Mouse (Mus musculus) adrenal gland, postnatal 25 days (tissue): ENCODE measurements around the gene Olfr457. TPM values are rescaled to one million over a fixed set of nuclear protein-coding genes. Genes with fewer than 3 reads are reported as not detected.
"Not testable (repeated sequence)": the region's sequence is repeated elsewhere in the genome, so short reads cannot be mapped to it uniquely, and the experiment has no call there.

Experiments
- DNase-seq: peaks from one replicate; pipeline ENCODE4 v3.0.0; 2021; ENCODE audit warnings: mixed read lengths
- long read RNA-seq: library from polyadenylated mRNA; stranded (forward); transcript quantifications from one replicate; pipeline ENCODE4 v2.0.0, GENCODE M21; 2021
- total RNA-seq: library from RNA; stranded (reverse); gene quantifications from 2 replicates; pipeline ENCODE4 v1.2.3, GENCODE M21; 2021

Gene Olfr457
- not detected in 2 replicates for total RNA-seq
- long read RNA-seq: 0 reads

DNA sequence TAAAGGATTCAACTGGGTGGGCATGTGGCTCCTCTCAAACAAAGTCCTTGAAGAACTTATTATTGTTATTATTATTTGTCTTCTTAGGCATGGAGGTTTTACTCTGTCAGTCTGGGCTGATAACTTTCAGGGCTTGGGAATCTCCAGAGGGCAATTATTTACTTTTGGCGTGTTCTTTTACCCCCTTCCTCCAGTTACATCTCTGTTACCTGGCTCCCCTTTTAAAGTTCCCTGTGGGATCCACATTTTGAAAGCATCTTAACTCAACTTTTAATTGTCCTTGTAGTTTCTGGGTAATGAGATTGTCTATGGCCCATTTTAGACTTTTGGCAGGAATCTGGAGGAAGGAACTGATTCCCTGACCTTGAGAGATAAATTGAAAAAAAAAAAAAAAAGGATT lies at the start of gene Olfr457:
Gene Olfr457, minus strand, starts transcription at position 101 of the 400 bp plus-strand sequence.
- no peak for DNase-seq

GRCm38 (mm10) chr6:42513461-42513860 lies 37.3 kb upstream of the Olfr457 start:
- DNase-seq: no peak

- DNase-seq: no peak
Observed at GRCm38 (mm10) chr6:42509311-42509710, 33.2 kb upstream of the Olfr457 start.

DNA sequence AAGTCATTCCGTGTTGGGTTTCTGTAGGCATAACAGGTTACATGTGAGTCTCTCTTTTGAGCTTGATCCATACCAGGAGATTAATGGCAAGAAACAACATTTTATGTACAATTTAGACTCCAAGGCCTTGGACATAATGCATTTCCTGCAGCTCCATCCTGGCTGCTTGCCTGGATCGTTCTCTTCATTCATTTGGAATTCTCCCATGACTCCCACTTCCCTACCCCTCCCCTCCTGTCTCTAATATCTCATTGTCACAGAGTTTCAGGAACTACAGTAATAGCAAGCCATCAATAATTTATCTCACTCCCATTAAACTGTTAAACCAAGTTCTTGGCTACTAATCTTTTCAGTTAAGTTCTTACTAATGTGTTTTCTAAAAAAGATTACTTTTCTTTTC lies 27.3 kb upstream of the Olfr457 start:
- DNase-seq: peak; percentile 14

GRCm38 (mm10) chr6:42489731-42490130 lies 13.6 kb upstream of the Olfr457 start:
- DNase-seq: no peak

DNA sequence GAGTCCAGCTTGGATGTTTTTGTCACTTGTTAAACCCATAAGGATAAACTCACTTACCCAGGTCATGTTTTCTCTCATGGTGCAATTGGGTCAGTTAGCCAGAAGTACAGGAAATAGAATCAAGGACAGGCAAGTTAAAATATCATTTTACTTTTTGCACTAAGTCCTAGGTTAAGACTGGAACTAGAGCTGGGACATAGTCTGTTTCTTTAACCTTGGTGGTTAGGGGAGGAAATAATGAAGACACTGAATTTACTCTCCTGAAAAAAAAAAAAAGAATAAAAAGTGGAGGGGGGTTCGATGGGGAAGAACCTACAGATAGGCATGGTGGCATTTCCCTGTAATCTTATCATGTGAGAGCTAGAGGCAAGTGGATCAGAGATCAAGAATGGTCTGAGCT lies 11.0 kb upstream of the Olfr457 start, which contains the start of gene Olfr456:
Gene Olfr456, minus strand, starts transcription at position 101 of the 400 bp plus-strand sequence.
- DNase-seq: no peak

- DNase-seq: no peak
Observed at GRCm38 (mm10) chr6:42484633-42485032, 8.5 kb upstream of the Olfr457 start.

DNA sequence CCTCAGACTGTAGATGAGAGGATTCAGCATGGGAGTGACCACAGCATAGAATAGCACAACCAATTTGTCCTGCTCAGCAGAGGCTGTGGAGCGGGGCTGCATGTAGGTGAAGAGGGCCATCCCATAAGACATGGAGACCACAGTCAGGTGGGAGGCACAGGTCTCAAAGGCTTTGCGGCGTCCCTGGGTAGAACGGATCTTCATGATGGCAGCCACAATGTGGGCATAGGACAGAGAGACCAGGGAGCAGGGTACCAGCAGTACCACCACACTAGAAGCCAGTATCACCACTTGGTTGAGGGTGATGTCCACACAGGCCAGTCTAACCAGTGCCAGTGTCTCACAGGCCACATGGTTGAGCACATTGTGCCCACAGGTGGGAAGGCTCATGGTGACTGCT lies 4.8 kb downstream of the Olfr457 start:
- not testable (repeated sequence) for DNase-seq

DNA sequence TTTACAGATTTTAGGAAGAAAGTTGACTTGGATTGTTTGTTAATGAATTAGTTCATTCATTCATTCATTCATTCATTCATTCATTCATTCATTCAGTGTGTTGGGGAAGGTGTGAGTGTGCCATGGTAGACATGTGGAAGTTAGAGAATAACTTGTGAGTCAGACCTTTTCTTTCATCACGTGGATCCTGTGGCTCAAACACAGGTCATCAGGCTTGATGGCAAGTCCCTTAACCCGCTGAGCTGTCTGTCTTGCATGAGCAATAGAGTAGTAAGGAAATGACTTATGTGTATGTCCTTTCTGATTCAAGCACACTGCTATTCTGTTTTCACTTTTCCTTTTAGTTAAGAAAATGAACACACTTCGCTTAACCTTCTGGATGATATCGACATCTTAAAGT lies 5.6 kb downstream of the Olfr457 start:
- no peak for DNase-seq

DNA sequence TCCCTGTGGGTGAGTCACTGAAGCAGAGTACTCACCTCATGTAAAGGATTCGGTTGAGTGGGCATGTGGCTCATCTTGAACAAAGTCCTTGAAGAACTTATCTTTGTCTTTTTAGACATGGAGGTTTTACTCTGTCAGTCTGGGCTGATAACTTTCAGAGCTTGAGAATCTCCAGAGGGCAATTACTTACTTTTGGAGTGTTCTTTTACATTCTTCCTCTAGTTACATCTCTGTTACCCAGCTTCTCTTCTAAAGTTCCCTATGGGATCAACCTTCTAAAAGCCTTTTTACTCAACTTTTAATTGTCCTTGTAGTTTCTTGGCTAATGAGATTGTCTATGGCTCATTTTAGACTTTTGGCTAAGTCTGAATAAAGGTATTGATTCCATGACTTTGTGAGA lies 11.0 kb downstream of the Olfr457 start, which contains the start of gene Olfr458:
Gene Olfr458, minus strand, starts transcription at position 101 of the 400 bp plus-strand sequence.
- no peak for DNase-seq

DNA sequence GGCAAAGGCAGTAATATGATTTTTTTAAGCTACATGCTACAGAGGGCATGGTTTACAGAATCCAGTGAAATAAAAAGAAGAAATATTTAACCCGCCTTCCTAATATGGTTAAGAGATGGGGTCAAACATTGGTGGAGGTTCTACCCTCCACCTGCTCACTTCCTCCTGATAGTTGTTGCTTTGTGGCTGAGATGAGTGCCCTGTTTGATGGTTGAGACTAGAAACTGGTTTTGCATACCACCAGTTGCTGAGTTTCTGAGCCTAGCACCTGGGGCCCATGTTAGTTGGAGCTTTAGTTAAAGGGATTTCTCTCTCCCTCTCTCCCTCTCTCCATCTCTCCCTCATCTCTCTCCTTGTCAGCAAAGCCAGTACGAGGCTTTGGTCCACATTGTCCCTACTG lies 28.8 kb downstream of the Olfr457 start:
- DNase-seq: no peak

GRCm38 (mm10) chr6:42444491-42444890 lies 31.6 kb downstream of the Olfr457 start:
- no peak for DNase-seq

DNA sequence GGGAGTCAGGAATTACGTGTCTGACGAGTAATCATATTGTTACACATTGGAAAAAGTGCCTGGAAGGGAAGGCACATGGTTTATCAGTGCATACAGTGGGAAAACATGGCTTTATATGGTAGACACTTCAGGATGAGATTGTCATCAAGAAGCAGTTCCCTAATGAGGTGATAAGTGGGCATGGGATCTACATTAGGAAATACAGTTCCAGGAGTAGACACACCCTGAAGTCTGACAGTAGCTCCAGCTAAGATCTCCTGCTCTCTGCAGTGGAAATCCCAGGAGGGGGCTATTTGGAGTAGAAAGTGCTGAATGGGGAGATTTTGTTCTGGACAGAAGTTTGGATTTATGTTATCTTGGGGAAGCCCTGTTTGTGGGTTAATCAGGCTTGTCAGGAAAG lies 34.7 kb downstream of the Olfr457 start:
- DNase-seq: no peak

DNA sequence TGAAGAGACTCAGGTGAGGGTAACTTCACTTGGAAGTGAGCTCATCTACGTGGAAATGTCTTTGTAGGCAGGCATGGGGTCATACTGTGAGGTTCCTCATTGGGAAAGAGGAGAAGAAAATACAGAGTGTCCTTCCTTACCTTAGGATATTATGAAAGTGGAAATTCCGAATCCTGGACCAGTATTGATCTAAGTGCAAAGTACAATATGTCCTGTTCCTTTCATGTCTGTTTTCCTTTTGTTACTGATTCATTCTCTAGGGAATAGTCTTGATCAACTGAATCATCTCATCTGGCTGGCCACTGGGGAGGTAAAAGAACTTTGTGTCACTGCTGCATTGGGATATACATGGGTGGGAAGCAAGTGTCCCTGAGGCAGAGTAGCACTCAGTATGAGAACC lies 40.6 kb downstream of the Olfr457 start:
- no peak for DNase-seq

GRCm38 (mm10) chr6:42434446-42434845 lies 41.7 kb downstream of the Olfr457 start, which contains the start of gene Tas2r126:
Tas2r126 (plus strand) TSS chr6:42434535.
- DNase-seq: no peak

DNA sequence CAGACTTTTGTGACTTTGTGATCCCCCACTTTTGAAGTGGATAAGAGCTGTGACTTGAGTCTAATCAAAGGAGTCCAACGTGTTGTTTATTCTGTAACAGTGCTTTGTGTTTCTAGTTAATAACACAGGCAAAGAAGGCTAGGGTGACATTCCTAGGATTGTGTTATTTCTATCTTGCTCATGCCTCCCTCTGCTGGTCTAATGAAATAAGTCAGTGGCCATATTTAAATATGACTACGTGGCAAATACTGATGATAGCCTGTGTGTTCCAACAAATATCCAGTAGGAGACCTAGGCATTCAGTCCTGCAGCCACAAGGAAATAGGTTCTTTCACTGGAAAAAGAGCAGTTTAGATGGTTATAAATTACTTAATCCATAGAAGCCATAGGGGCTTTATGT lies 42.6 kb downstream of the Olfr457 start:
- DNase-seq: no peak

DNA sequence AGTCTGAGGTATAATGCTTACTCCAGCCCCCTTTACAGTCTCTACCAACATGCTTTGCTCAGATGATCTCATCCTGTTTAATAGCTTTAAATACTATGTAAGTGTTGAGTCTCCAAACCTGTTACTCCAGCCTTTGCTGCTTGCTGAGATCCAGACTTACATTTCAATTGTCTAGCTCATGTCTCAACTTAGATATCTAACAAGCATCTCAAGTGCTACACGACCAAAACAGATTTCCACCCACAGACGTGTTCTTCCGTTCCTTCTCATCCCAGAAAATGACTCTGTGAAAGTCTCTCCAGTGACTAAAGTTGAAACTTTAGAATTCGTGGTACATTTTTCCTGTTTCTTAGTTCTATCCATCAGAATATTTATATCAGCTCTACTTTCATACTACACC lies 49.8 kb downstream of the Olfr457 start:
- DNase-seq: no peak

GRCm38 (mm10) chr6:42424472-42424871 lies 51.7 kb downstream of the Olfr457 start:
- DNase-seq: no peak

- DNase-seq: no peak
Observed at GRCm38 (mm10) chr6:42421439-42421838, 54.7 kb downstream of the Olfr457 start.

GRCm38 (mm10) chr6:42419443-42419842 lies 56.7 kb downstream of the Olfr457 start:
- DNase-seq: peak; percentile 2

Other genes starting within 250 kb of the Olfr457 start
- gene Gstk1, start 230.4 kb downstream of the Olfr457 start, total RNA-seq: 263 and 300 TPM in 2 replicates
- gene Tmem139, start 214.4 kb downstream of the Olfr457 start, total RNA-seq: 3.9 TPM in 2 replicates
- gene Casp2, start 211.3 kb downstream of the Olfr457 start, total RNA-seq: 29.7 and 36.5 TPM in 2 replicates
- gene Clcn1, start 189.7 kb downstream of the Olfr457 start, total RNA-seq: 0.21 TPM in 1 of 2 replicates, not detected in the other
- gene Fam131b, start 151.7 kb downstream of the Olfr457 start, total RNA-seq: 0.24 TPM in 1 of 2 replicates, not detected in the other
- gene Zyx, start 126.7 kb downstream of the Olfr457 start, total RNA-seq: 105 and 140 TPM in 2 replicates
- 0.48 and 0.55 TPM in 2 replicates for gene Epha1, start 103.1 kb downstream of the Olfr457 start, total RNA-seq
- gene Tas2r143, start 76.1 kb downstream of the Olfr457 start, total RNA-seq: 7.4 and 11.8 TPM in 2 replicates
- 7.3 and 9.4 TPM in 2 replicates for gene Tas2r135, start 70.9 kb downstream of the Olfr457 start, total RNA-seq
- gene Tas2r126, start 41.8 kb downstream of the Olfr457 start, total RNA-seq: 4.2 and 5.6 TPM in 2 replicates
- gene Olfr458, start 11.1 kb downstream of the Olfr457 start, total RNA-seq: not detected in 2 replicates
- not detected in 2 replicates for gene Olfr456, start 10.9 kb upstream of the Olfr457 start, total RNA-seq
- not detected in 2 replicates for gene Olfr455, start 71.3 kb upstream of the Olfr457 start, total RNA-seq
- not detected in 2 replicates for gene Tcaf3, start 121.4 kb upstream of the Olfr457 start, total RNA-seq
- gene Tcaf2, start 168.9 kb upstream of the Olfr457 start, total RNA-seq: 10.5 and 12.2 TPM in 2 replicates
- gene Tcaf1, start 233.8 kb upstream of the Olfr457 start, total RNA-seq: 72.4 and 86.5 TPM in 2 replicates